Mouse (Mus musculus) forebrain, embryonic 11.5 days (tissue): ENCODE data around the gene Vmn2r60. TPM values are rescaled to one million over a fixed set of nuclear protein-coding genes. Genes with fewer than 3 reads are reported as not detected.
"Not testable (repeated sequence)": the region's sequence is repeated elsewhere in the genome, so short reads cannot be mapped to it uniquely, and the experiment has no call there.

Experiments
- ATAC-seq: fragments of 200-750 bp; cut with Nextera tagmentation; replicated peaks from 2 replicates; pipeline ENCODE4 v1.8.0; 2017; ENCODE audit warnings: moderate TSS enrichment; ENCODE audit not compliant: low FRiP score
- DNase-seq: peaks from one replicate; pipeline ENCODE4 v3.0.0-alpha.2; 2017; ENCODE audit warnings: low spot score
- H3K27ac ChIP-seq: fragments of 300-500 bp; sonication (generic); 2 replicates; pipeline ENCODE4 v1.5.1; 2014; ENCODE audit warnings: low read depth, low read length
- H3K27me3 ChIP-seq: fragments of 300-500 bp; sonication (generic); 2 replicates; pipeline ENCODE4 v1.6.1; 2014; ENCODE audit warnings: mild to moderate bottlenecking, low read length, mixed read lengths; ENCODE audit not compliant: control insufficient read depth, insufficient read depth
- H3K36me3 ChIP-seq: fragments of 300-500 bp; sonication (generic); 2 replicates; pipeline ENCODE4 v1.6.1; 2014; ENCODE audit warnings: mild to moderate bottlenecking, low read length, moderate library complexity, mixed read lengths; ENCODE audit not compliant: control insufficient read depth, insufficient read depth
- H3K4me1 ChIP-seq: fragments of 300-500 bp; sonication (generic); replicated peaks from 2 replicates; pipeline ENCODE4 v1.6.1; 2014; ENCODE audit warnings: low read length, mixed read lengths; ENCODE audit not compliant: control insufficient read depth, insufficient read depth
- H3K4me2 ChIP-seq: fragments of 300-500 bp; sonication (generic); 2 replicates; pipeline ENCODE4 v1.6.1; 2014; ENCODE audit warnings: low read depth, mild to moderate bottlenecking, low read length, moderate library complexity, mixed read lengths; ENCODE audit not compliant: severe bottlenecking
- H3K4me3 ChIP-seq: fragments of 300-500 bp; sonication (generic); 2 replicates; pipeline ENCODE4 v1.5.1; 2014; ENCODE audit warnings: low read depth, low read length
- H3K9ac ChIP-seq: fragments of 300-500 bp; sonication (generic); 2 replicates; pipeline ENCODE4 v1.6.1; 2014; ENCODE audit warnings: low read length
- H3K9me3 ChIP-seq: fragments of 300-500 bp; sonication (generic); 2 replicates; pipeline ENCODE4 v1.6.1; 2016; ENCODE audit warnings: low read length, mixed read lengths; ENCODE audit not compliant: control insufficient read depth
- WGBS: fragments of 180-500 bp; shearing (Covaris S2); extraction: QIAGEN DNeasy Blood & Tissue Kit; methylation state at CpG from one replicate; pipeline ENCODE4 v1.1.7; 2014; 5-methylcytosine and 5-hydroxymethylcytosine counted together
- polyA plus RNA-seq: library from polyadenylated mRNA; unstranded; fragments of >200 nt; fragmentation: Nextera tagmentation; extraction: Ambion mirVana; gene quantifications from 2 replicates; pipeline ENCODE4 v1.2.1, GENCODE M21; 2014

Gene Vmn2r60
- polyA plus RNA-seq, result not detected in 2 replicates

GRCm38 (mm10) chr7:42107470-42107869, at the start of gene Vmn2r60:
Gene Vmn2r60, plus strand, starts transcription at chr7:42107770.
- Histone ChIP-seq H3K36me3 (no peaks in the 10 kb centered on the region), H3K9ac (no peak within 1 kb of the TSS), H3K27me3 (no peaks in the 10 kb centered on the region), H3K27ac (no peak within 1 kb of the TSS), H3K4me3 (no peak within 1 kb of the TSS), H3K4me2 (no peak within 1 kb of the TSS), H3K4me1 (no peaks in the 10 kb centered on the region), H3K9me3 (peaks cover 2% of the 10 kb centered on the region; the same call in 1 of the 2 replicates)
- ATAC-seq (no peak), DNase-seq (no peak)
- 71% methylated on average over 2 of the region's 2 CpGs for WGBS

- no peaks in the 10 kb centered on the region for H3K27me3 ChIP-seq
- ATAC-seq (no peak), DNase-seq (no peak)
- H3K36me3 ChIP-seq, result no peaks in the 10 kb centered on the region
- H3K27ac ChIP-seq, result no peak within 1 kb of the TSS
- no peak within 1 kb of the TSS for H3K4me3 ChIP-seq
- no peak within 1 kb of the TSS for H3K4me2 ChIP-seq
- no peaks in the 10 kb centered on the region; the same call in 1 of the 2 replicates for H3K9me3 ChIP-seq
- H3K4me1 ChIP-seq, result no peaks in the 10 kb centered on the region
- no peak within 1 kb of the TSS for H3K9ac ChIP-seq
These were observed 48.6 kb upstream of the Vmn2r60 start, which contains the start of gene Vmn2r59 for GRCm38 (mm10) chr7:42058923-42059322. Gene Vmn2r59, minus strand, starts transcription at chr7:42059023.

GRCm38 (mm10) chr7:42107061-42107460, 509 bp upstream of the Vmn2r60 start:
- not testable (repeated sequence) for H3K4me2 ChIP-seq, H3K36me3 ChIP-seq, ATAC-seq, DNase-seq, H3K9me3 ChIP-seq, H3K4me1 ChIP-seq, H3K27ac ChIP-seq, H3K9ac ChIP-seq, H3K4me3 ChIP-seq, H3K27me3 ChIP-seq
- WGBS, result 87% methylated on average over 11 of the region's 14 CpGs

Other genes with a start within 250 kb of the Vmn2r60 start
- gene Vmn2r58, start 235.1 kb upstream of the Vmn2r60 start, polyA plus RNA-seq, result not detected in 2 replicates
- gene Vmn2r59, start 48.7 kb upstream of the Vmn2r60 start, polyA plus RNA-seq, result not detected in 2 replicates
- not detected in 2 replicates for gene Vmn2r61, start 152.3 kb downstream of the Vmn2r60 start, polyA plus RNA-seq